Comparison of ENCODE assay signal across 12 mouse cellular contexts in genomic region chr5:23597999-23598398, GRCm38 (mm10).
A peak's percentile ranks its signal among the peaks of the same experiment; 100 is the strongest.
DNase-seq lines count a peak whose midpoint lies in the region; ATAC-seq and TF ChIP-seq lines count a peak whose summit lies in the region.
"Had no signal": no experiment of that assay in that cellular context is flagged by ENCODE, and none has a peak within 500 bp of the region (broad histone marks: within the 10 kb centered on the region; RNA-seq: fewer than 3 reads in every experiment).

No protein-coding gene starts in this region.

- TF ChIP-seq CTCF in gastrocnemius, adult 2 months (IDR thresholded peaks at IDR 0.05) = no peak
- no peak for TF ChIP-seq CTCF in cerebellum, adult 2 months (IDR thresholded peaks at IDR 0.05; ENCODE audit: borderline replicate concordance, insufficient read depth, low read depth, low read length)

- H3K27me3 ChIP-seq in limb, embryonic 15.5 days = no peaks in the 10 kb centered on the region
- H3K27me3 ChIP-seq in limb, embryonic 10.5 days (ENCODE audit: low read depth, poor library complexity, severe bottlenecking) = no peaks in the 10 kb centered on the region
- no peaks in the 10 kb centered on the region for H3K27me3 ChIP-seq in liver, embryonic 16.5 days (ENCODE audit: control insufficient read depth, insufficient read depth, low read depth, low read length)
- H3K27me3 ChIP-seq in cerebellum, adult 2 months (ENCODE audit: control insufficient read depth, insufficient read depth, low read length) = no peaks in the 10 kb centered on the region
- H3K27me3 ChIP-seq: forebrain, embryonic 15.5 days; hindbrain, embryonic 13.5 days; stomach, embryonic 15.5 days had no signal

- no peak for ATAC-seq in limb, embryonic 15.5 days (ENCODE audit: insufficient number of reproducible peaks, low FRiP score, low TSS enrichment, low read depth)
- peak; percentile 11; the same call in 1 of the 2 replicates for ATAC-seq in liver, embryonic 16.5 days (ENCODE audit: low read depth)
- ATAC-seq: forebrain, embryonic 15.5 days had no signal

- H3K9ac ChIP-seq in limb, embryonic 15.5 days = no peak overlapping the region
- no peak overlapping the region for H3K9ac ChIP-seq in liver, embryonic 16.5 days (ENCODE audit: low read depth, low read length)
- H3K9ac ChIP-seq: forebrain, embryonic 15.5 days; hindbrain, embryonic 13.5 days; stomach, embryonic 15.5 days had no signal

- H3K4me3 ChIP-seq in gastrocnemius, adult 2 months = peak overlapping the region; percentile 25; the same call in 1 of the 2 replicates
- H3K4me3 ChIP-seq in limb, embryonic 15.5 days = no peak overlapping the region
- no peak overlapping the region for H3K4me3 ChIP-seq in limb, embryonic 10.5 days
- no peak overlapping the region for H3K4me3 ChIP-seq in liver, embryonic 16.5 days (ENCODE audit: low read depth, low read length)
- no peak overlapping the region for H3K4me3 ChIP-seq in cerebellum, adult 2 months (replicated peaks; ENCODE audit: insufficient read depth, low read depth, low read length)
- H3K4me3 ChIP-seq: forebrain, embryonic 15.5 days; hindbrain, embryonic 13.5 days; stomach, embryonic 15.5 days had no signal

- H3K4me2 ChIP-seq in limb, embryonic 15.5 days = no peak overlapping the region
- H3K4me2 ChIP-seq in liver, embryonic 16.5 days (ENCODE audit: low read depth, low read length) = no peak overlapping the region
- H3K4me2 ChIP-seq: forebrain, embryonic 15.5 days; hindbrain, embryonic 13.5 days; stomach, embryonic 15.5 days had no signal

- H3K9me3 ChIP-seq in limb, embryonic 15.5 days = no peaks in the 10 kb centered on the region
- H3K9me3 ChIP-seq in limb, embryonic 10.5 days (replicated peaks) = no peaks in the 10 kb centered on the region
- no peaks in the 10 kb centered on the region for H3K9me3 ChIP-seq in liver, embryonic 16.5 days (replicated peaks; ENCODE audit: control insufficient read depth, low read length)
- H3K9me3 ChIP-seq: forebrain, embryonic 15.5 days; hindbrain, embryonic 13.5 days; stomach, embryonic 15.5 days had no signal

- peak overlapping the region; percentile 52 for H3K27ac ChIP-seq in gastrocnemius, adult 2 months
- 0 out of 2 replicates have a peak overlapping the region, but pooled peaks have one; percentile 3 for H3K27ac ChIP-seq in limb, embryonic 15.5 days
- no peak overlapping the region for H3K27ac ChIP-seq in limb, embryonic 10.5 days
- H3K27ac ChIP-seq in liver, embryonic 16.5 days (ENCODE audit: low read length) = no peak overlapping the region
- no peak overlapping the region for H3K27ac ChIP-seq in cerebellum, adult 2 months (ENCODE audit: insufficient read depth, low read length)
- H3K27ac ChIP-seq: forebrain, embryonic 15.5 days; hindbrain, embryonic 13.5 days; stomach, embryonic 15.5 days had no signal

- H3K4me1 ChIP-seq in limb, embryonic 15.5 days = peaks cover 12% of the 10 kb centered on the region; the same call in 1 of the 2 replicates
- peaks cover 18% of the 10 kb centered on the region for H3K4me1 ChIP-seq in limb, embryonic 10.5 days
- peaks cover 9% of the 10 kb centered on the region for H3K4me1 ChIP-seq in liver, embryonic 16.5 days (ENCODE audit: control insufficient read depth, low read depth, low read length)
- peaks cover 18% of the 10 kb centered on the region; the same call in 1 of the 2 replicates for H3K4me1 ChIP-seq in cerebellum, adult 2 months (ENCODE audit: control insufficient read depth, insufficient read depth, low read length)

- intact Hi-C loops in gastrocnemius, adult 2 months (cut with DNase I) = no loop called here
- intact Hi-C loops in gastrocnemius, postnatal 36 days (cut with DNase I) = no loop called here

- TF ChIP-seq POLR2A in cerebellum, adult 2 months (IDR thresholded peaks at IDR 0.05; ENCODE audit: borderline replicate concordance, insufficient read depth, low read length) = no peak

- DNase-seq in gastrocnemius, adult 2 months = no peak
- no peak for DNase-seq in gastrocnemius, postnatal 36 days
- DNase-seq in limb, embryonic 10.5 days (ENCODE audit: low spot score) = no peak
- peak; percentile 20 for DNase-seq in Muller cell, postnatal 12 days (ENCODE audit: inconsistent ontology term)
- DNase-seq in cerebellum, adult 2 months = no peak
- DNase-seq in right cerebral cortex, postnatal 4 days = no peak
- DNase-seq: midbrain, embryonic 14.5 days had no signal

- 72% methylated on average over 1 of the region's 1 CpGs for WGBS in limb, embryonic 15.5 days
- 79% methylated on average over 1 of the region's 1 CpGs for WGBS in limb, embryonic 10.5 days
- 0% methylated on average over 1 of the region's 1 CpGs for WGBS in liver, embryonic 16.5 days (ENCODE audit: insufficient replicate concordance)
- 70% methylated on average over 1 of the region's 1 CpGs for WGBS in cerebellum, adult 2 months

- peaks cover 3% of the 10 kb centered on the region; the same call in 1 of the 2 replicates for H3K36me3 ChIP-seq in limb, embryonic 15.5 days
- no peaks in the 10 kb centered on the region for H3K36me3 ChIP-seq in limb, embryonic 10.5 days
- H3K36me3 ChIP-seq in liver, embryonic 16.5 days (ENCODE audit: control insufficient read depth, insufficient read depth) = no peaks in the 10 kb centered on the region
- H3K36me3 ChIP-seq: forebrain, embryonic 15.5 days; stomach, embryonic 15.5 days had no signal

Comparison
In these comparisons a context has a peak if more than half of its experiments do, and no peak if none do; other contexts are left out.
1. H3K27ac ChIP-seq: peak in gastrocnemius, adult 2 months (single experiment) and limb, embryonic 15.5 days (single experiment); none in limb, embryonic 10.5 days (single experiment), liver, embryonic 16.5 days (single experiment) and cerebellum, adult 2 months (single experiment).